Mouse (Mus musculus) spleen, adult 10 weeks (tissue): ENCODE measurements around the gene Pla2g1b. TPM values are rescaled to one million over a fixed set of nuclear protein-coding genes. Genes with fewer than 3 reads are reported as not detected.

ENCODE experiments used
- polyA plus RNA-seq: library from polyadenylated mRNA; stranded (reverse); fragments of 350-450 nt; fragmentation: Illumina TruSeq; extraction: RNeasy Lipid Tissue Mini Kit (QIAGEN cat#74804); gene quantifications from one replicate; pipeline ENCODE4 v1.2.3, GENCODE M21; 2015; ENCODE audit warnings: low replicate concordance; ENCODE audit not compliant: insufficient read depth

Gene Pla2g1b
- 0.55 TPM for polyA plus RNA-seq

GRCm38 (mm10) chr5:115465642-115466420, at the start of gene Pla2g1b:
TSS of gene Pla2g1b (plus strand) at chr5:115466262.

DNA sequence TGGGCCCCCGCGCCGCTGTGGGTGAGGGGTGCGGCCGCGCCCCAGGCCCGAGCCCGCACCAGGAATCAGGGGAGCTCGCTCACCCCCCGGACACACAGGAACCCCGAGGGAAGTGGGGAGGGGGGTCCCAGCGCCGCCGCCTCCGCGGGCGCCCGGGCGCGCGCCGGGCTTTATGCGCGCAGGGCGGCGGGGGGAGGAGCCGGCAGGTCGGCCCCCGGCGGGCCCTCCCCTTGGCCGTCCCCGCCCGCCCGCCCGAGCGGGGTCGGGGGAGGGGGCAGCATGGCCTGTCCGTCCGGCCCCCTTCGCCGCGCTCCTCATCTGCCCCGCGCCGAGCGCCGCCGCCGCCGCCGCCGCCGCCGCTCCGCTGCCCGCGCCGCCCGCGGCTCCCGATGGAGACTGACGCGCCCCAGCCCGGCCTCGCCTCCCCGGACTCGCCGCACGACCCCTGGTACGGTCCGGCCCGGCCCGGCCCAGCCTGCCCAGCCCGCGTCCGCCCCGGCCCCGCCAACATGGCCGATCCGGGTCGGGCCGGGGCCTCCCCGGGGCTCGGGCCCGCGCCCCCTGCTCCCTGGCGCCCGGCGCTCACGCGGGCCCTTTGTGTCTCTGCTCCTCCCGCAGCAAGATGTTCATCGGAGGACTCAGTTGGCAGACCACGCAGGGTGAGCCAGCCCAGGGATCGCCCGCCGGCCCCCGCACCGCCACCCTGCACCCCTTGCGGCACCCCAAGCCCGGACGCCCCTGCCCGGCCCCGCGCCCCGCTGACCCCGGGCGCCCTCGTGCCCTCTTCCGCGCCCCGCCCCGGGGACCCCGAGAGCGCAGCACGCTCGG, 36.5 kb upstream of the Pla2g1b start, which contains the start of gene Msi1:
TSS of gene Msi1 (plus strand) at position 241 of the 828 bp plus-strand sequence.

GRCm38 (mm10) chr5:115483947-115484920, 18.2 kb downstream of the Pla2g1b start, which contains the start of gene Sirt4:
TSS of gene Sirt4 (minus strand) at chr5:115484725.

DNA sequence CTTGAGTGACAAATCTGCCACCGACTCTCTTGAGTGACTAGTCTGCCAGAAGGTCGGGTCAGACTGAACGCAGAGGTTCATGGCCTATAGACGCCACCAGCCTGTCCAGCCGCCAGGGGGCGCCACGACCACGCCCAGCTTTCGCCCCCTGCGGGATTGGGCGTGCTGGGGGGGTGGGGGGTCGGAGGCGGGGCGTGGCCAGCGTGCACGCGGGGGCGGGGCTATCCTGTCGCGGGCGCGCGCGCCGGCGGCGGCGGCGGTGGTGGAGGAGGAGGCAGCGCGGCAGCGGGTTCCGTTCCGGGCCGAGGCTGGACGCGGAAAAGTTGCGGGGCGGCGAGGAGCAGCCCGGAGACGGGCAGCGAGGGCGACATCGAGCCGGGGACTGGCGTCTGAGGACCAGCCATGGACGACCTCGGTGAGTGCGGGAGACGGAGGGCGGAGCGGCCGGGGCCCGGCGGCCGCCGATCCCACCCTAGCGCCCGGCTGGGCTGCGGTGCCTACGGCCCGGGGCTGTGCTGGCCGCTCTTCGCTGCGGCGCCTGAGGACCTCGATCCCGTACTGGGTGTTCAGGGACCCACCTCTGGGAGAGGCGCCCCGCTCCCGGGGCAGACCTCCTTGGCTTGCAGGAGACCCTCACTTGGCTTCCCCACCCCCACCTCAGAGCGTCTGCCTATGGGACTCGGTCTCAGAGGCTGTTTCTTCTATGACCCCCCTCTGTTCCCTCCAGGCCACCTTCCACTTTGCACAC, 40.6 kb downstream of the Pla2g1b start, which contains the start of gene Pxn:
TSS of gene Pxn (plus strand) at position 223 of the 748 bp plus-strand sequence.

Other genes starting within 250 kb of the Pla2g1b start
- gene Pop5, start 230.4 kb upstream of the Pla2g1b start, polyA plus RNA-seq: 72.3 TPM
- gene Rnf10, start 193.4 kb upstream of the Pla2g1b start, polyA plus RNA-seq: 126 TPM
- gene Coq5, start 186.6 kb upstream of the Pla2g1b start, polyA plus RNA-seq: 24.9 TPM
- gene Dynll1, start 165.3 kb upstream of the Pla2g1b start, polyA plus RNA-seq: 507 TPM
- 58.6 TPM for gene Srsf9, start 139.1 kb upstream of the Pla2g1b start, polyA plus RNA-seq
- 19.0 TPM for gene Gatc, start 125.1 kb upstream of the Pla2g1b start, polyA plus RNA-seq
- gene Triap1, start 125.0 kb upstream of the Pla2g1b start, polyA plus RNA-seq: 35.2 TPM
- 153 TPM for gene Cox6a1, start 117.3 kb upstream of the Pla2g1b start, polyA plus RNA-seq
- gene Msi1, start 36.7 kb upstream of the Pla2g1b start, polyA plus RNA-seq: 0.22 TPM
- gene Sirt4, start 18.5 kb downstream of the Pla2g1b start, polyA plus RNA-seq: 17.1 TPM
- gene Pxn, start 40.4 kb downstream of the Pla2g1b start, polyA plus RNA-seq: 42.2 TPM
- gene Rplp0, start 93.2 kb downstream of the Pla2g1b start, polyA plus RNA-seq: 925 TPM
- 13.0 TPM for gene Gcn1l1, start 99.0 kb downstream of the Pla2g1b start, polyA plus RNA-seq
- gene Rab35, start 165.6 kb downstream of the Pla2g1b start, polyA plus RNA-seq: 49.0 TPM